8 mouse cellular contexts compared by ENCODE assay signal in genomic region chr6:30403465-30403864, GRCm38 (mm10). TPM values are rescaled to one million over a fixed set of nuclear protein-coding genes. Genes with fewer than 3 reads are reported as not detected.
DNase-seq lines count a peak whose midpoint lies in the region; TF ChIP-seq lines count a peak whose summit lies in the region.

No protein-coding gene starts in this region.

- H3K4me1 ChIP-seq in cortical plate, adult 2 months (ENCODE audit: control insufficient read depth, insufficient read depth, low read length): peaks cover 4% of the 10 kb centered on the region; the same call in 1 of the 2 replicates

- H3K27ac ChIP-seq in cortical plate, adult 2 months (ENCODE audit: insufficient read depth, low read length): no peak overlapping the region
- H3K27ac ChIP-seq in gastrocnemius, adult 2 months: peak overlapping the region; percentile 55; the same call in 1 of the 2 replicates

- intact Hi-C loops in gastrocnemius, adult 2 months (cut with DNase I): loop anchor here (1.0 to 10.0 kb wide), 3 partner anchors 57 to 631 kb away; no protein-coding TSS in a partner anchor

- DNase-seq in ovary, adult 18-20 months (ENCODE audit: low spot score): peak; percentile 27
- DNase-seq in ovary, postnatal 10 days (ENCODE audit: low spot score): no peak
- peak; percentile 43 for DNase-seq in gastrocnemius, adult 2 months
- peak; percentile 74 for DNase-seq in hindlimb bud, embryonic 11.5 days (ENCODE audit: extremely low spot score, low read depth, low spot score)
- DNase-seq in left cerebral cortex, adult 18-20 months (ENCODE audit: low spot score in 2 of 2): peak; percentile 65 to 67
- DNase-seq in lung, postnatal 36 days: peak; percentile 83
- DNase-seq in retina, postnatal 1 day: peak; percentile 88

- 0 out of 2 replicates have a peak, but pooled peaks have one; percentile 29 for TF ChIP-seq POLR2A in cortical plate, adult 2 months (IDR thresholded peaks at IDR 0.05; ENCODE audit: extremely low read depth, insufficient read depth, low read length)

- H3K4me3 ChIP-seq in cortical plate, adult 2 months (ENCODE audit: insufficient read depth, low read length): peak overlapping the region; percentile 42
- peak overlapping the region; percentile 54 for H3K4me3 ChIP-seq in gastrocnemius, adult 2 months

- TF ChIP-seq CTCF in cortical plate, adult 2 months (IDR thresholded peaks at IDR 0.05; ENCODE audit: extremely low read depth, insufficient read depth, low read length): peak; percentile 95
- TF ChIP-seq CTCF in gastrocnemius, adult 2 months (IDR thresholded peaks at IDR 0.05): no peak; the same call in 1 of the 2 replicates

RNA-seq across cellular contexts. Expression of gene Klhdc10, which starts 1.8 kb away (rescaled TPM):
- 58.0 and 67.4 TPM in 2 replicates for polyA plus RNA-seq in cortical plate, adult 2 months (2012; rRNA removed)
- 10 to 100 TPM; 35.8 to 44.4 TPM for total RNA-seq in gastrocnemius, adult 2 months (2021)
- total RNA-seq in left cerebral cortex, adult 18-20 months (2021): 100 to 1,000 TPM in 1 of 2 experiments, 10 to 100 TPM in 1; 89.0 to 104 TPM

RNA-seq across cellular contexts. Expression of gene Zc3hc1, which starts 12.6 kb away (rescaled TPM):
- 24.3 and 24.9 TPM in 2 replicates for polyA plus RNA-seq in cortical plate, adult 2 months (2012; rRNA removed)
- total RNA-seq in gastrocnemius, adult 2 months (2021): 10 to 100 TPM; 15.5 to 19.3 TPM
- total RNA-seq in left cerebral cortex, adult 18-20 months (2021): 10 to 100 TPM; 24.7 to 29.3 TPM
